Mouse (Mus musculus) embryonic facial prominence, embryonic 15.5 days (tissue): ENCODE measurements around the gene Son. TPM values are rescaled to one million over a fixed set of nuclear protein-coding genes. Genes with fewer than 3 reads are reported as not detected.

ENCODE experiments used
- ATAC-seq: fragments of 200-750 bp; cut with Nextera tagmentation; 2 replicates; pipeline ENCODE4 v1.8.0; 2017; ENCODE audit warnings: low read depth, moderate TSS enrichment; ENCODE audit not compliant: insufficient number of reproducible peaks, low FRiP score, low TSS enrichment
- H3K27ac ChIP-seq: fragments of 300-500 bp; sonication (generic); replicated peaks from 2 replicates; pipeline ENCODE4 v1.5.1; 2015; ENCODE audit warnings: mild to moderate bottlenecking, inconsistent platforms
- H3K27me3 ChIP-seq: fragments of 300-500 bp; sonication (generic); 2 replicates; pipeline ENCODE4 v1.6.1; 2015; ENCODE audit warnings: inconsistent platforms
- H3K36me3 ChIP-seq: fragments of 300-500 bp; sonication (generic); 2 replicates; pipeline ENCODE4 v1.6.1; 2015; ENCODE audit warnings: mild to moderate bottlenecking, inconsistent platforms
- H3K4me1 ChIP-seq: fragments of 300-500 bp; sonication (generic); 2 replicates; pipeline ENCODE4 v1.6.1; 2015; ENCODE audit warnings: inconsistent platforms
- H3K4me2 ChIP-seq: fragments of 300-500 bp; sonication (generic); replicated peaks from 2 replicates; pipeline ENCODE4 v1.6.1; 2015; ENCODE audit warnings: mild to moderate bottlenecking, inconsistent platforms
- H3K4me3 ChIP-seq: fragments of 300-500 bp; sonication (generic); replicated peaks from 2 replicates; pipeline ENCODE4 v1.5.1; 2015; ENCODE audit warnings: mild to moderate bottlenecking, inconsistent platforms
- H3K9ac ChIP-seq: fragments of 300-500 bp; sonication (generic); 2 replicates; pipeline ENCODE4 v1.6.1; 2015; ENCODE audit warnings: inconsistent platforms
- H3K9me3 ChIP-seq: fragments of 300-500 bp; sonication (generic); replicated peaks from 2 replicates; pipeline ENCODE4 v1.6.1; 2016; ENCODE audit warnings: inconsistent platforms
- WGBS: fragments of 180-500 bp; shearing (Covaris S2); methylation state at CpG from one replicate; pipeline ENCODE4 v1.1.7; 2015; 5-methylcytosine and 5-hydroxymethylcytosine counted together
- polyA plus RNA-seq: library from polyadenylated mRNA; unstranded; fragments of >200 nt; fragmentation: Nextera tagmentation; extraction: Ambion mirVana; gene quantifications from 2 replicates; pipeline ENCODE4 v1.2.1, GENCODE M21; 2015

Son gene
- polyA plus RNA-seq, 1 experiment from 2014 or later, result 125 TPM

DNA sequence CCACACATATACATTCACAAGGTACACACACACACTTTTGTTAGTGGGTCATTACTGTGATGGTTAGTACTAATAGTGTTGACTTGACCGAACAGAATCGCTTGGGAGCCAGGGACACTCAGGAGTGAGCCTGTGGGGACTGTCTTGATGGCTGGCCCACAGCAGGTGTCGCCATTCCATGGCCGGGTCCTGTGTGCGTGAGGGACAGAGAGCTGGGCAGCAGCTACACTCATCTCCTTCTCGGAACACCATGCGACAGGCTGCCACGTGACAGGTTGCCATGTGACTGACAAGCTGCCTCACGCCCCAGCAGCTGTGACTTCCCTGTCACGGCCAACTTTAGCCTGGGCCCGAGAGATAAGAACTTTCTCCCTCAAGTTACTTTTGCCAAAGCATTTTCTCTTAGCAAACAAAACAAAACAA, 69.6 kb downstream of the Son start:
- no peaks in the 10 kb centered on the region for H3K4me1 ChIP-seq
- H3K9me3 ChIP-seq, result no peaks in the 10 kb centered on the region
- no peak overlapping the region for H3K4me2 ChIP-seq
- no peak overlapping the region for H3K27ac ChIP-seq
- H3K27me3 ChIP-seq, result no peaks in the 10 kb centered on the region
- peaks cover 44% of the 10 kb centered on the region for H3K36me3 ChIP-seq
- no peak overlapping the region for H3K4me3 ChIP-seq
- H3K9ac ChIP-seq, result no peak overlapping the region
- no peak for ATAC-seq
- WGBS, result 78% methylated on average over 11 of the region's 11 CpGs

DNA sequence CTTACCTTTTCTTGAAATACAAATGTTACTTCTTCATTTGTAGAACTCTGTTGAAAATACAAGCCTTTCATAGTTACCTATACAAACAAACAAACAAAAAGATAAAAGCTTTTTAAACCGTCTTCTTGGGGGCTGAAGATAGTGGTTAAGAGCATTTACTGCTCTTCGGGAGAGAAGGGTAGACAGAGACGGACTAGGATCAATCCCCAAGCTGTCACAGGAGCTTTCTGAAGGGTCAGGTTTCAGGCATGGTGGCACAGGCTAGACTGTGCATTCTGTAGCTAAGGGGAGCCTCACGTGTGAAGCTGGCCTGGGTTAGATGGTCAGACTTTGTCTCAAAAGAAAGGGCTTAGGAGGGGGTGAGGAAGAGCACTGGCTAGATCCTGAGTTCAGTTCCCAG, 70.1 kb downstream of the Son start:
- ATAC-seq, result no peak
- no peak overlapping the region for H3K27ac ChIP-seq
- peaks cover 44% of the 10 kb centered on the region for H3K36me3 ChIP-seq
- H3K9ac ChIP-seq, result no peak overlapping the region
- no peak overlapping the region for H3K4me2 ChIP-seq
- WGBS, result 83% methylated on average over 4 of the region's 4 CpGs
- no peak overlapping the region for H3K4me3 ChIP-seq
- no peaks in the 10 kb centered on the region for H3K4me1 ChIP-seq
- no peaks in the 10 kb centered on the region for H3K9me3 ChIP-seq
- H3K27me3 ChIP-seq, result no peaks in the 10 kb centered on the region

DNA sequence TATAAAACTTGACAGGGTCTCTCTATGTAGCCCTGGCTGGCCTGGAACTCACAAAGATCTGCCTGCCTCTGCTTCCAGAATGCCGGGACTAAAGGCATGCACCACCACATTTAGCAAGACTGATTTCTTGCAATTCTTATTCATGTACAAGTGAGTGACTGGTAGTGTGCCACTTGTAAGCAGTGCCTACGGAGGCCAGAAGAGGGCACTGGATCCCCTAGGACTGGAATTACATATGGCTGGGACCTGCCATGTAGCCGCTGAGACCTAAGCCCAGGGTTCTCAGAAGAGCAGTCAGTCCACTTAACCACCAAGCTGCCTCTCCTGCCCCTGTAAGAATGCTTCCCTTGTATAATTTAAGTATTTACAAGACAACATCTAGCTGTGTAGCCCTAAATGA, 76.9 kb downstream of the Son start:
- H3K4me1 ChIP-seq, result peaks cover 10% of the 10 kb centered on the region
- H3K27me3 ChIP-seq, result no peaks in the 10 kb centered on the region
- WGBS, result 48% methylated on average over 3 of the region's 3 CpGs
- H3K4me2 ChIP-seq, result no peak overlapping the region
- H3K4me3 ChIP-seq, result no peak overlapping the region
- H3K9ac ChIP-seq, result no peak overlapping the region
- no peaks in the 10 kb centered on the region for H3K9me3 ChIP-seq
- H3K36me3 ChIP-seq, result peaks cover 17% of the 10 kb centered on the region; the same call in 1 of the 2 replicates
- H3K27ac ChIP-seq, result no peak overlapping the region
- no peak for ATAC-seq

DNA sequence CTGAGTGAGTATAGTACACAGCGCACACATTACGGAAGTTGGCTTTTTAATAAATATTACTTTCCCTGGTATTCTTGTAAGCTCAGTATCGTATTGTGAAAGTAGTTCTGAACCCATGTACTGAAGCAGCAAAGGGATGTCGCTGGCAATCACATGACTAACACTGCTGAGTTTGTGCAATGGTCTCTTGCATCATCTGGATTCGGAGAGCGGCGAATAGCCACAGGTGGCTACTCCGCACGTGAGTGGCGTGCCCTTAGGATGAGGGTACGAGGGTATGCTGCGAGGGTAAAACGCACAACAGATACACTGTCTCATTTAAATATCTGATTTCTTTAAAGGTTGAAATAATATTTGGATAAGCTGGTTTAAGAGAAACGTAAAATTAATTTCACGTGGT, 80.1 kb downstream of the Son start:
- 80% methylated on average over 15 of the region's 15 CpGs for WGBS

DNA sequence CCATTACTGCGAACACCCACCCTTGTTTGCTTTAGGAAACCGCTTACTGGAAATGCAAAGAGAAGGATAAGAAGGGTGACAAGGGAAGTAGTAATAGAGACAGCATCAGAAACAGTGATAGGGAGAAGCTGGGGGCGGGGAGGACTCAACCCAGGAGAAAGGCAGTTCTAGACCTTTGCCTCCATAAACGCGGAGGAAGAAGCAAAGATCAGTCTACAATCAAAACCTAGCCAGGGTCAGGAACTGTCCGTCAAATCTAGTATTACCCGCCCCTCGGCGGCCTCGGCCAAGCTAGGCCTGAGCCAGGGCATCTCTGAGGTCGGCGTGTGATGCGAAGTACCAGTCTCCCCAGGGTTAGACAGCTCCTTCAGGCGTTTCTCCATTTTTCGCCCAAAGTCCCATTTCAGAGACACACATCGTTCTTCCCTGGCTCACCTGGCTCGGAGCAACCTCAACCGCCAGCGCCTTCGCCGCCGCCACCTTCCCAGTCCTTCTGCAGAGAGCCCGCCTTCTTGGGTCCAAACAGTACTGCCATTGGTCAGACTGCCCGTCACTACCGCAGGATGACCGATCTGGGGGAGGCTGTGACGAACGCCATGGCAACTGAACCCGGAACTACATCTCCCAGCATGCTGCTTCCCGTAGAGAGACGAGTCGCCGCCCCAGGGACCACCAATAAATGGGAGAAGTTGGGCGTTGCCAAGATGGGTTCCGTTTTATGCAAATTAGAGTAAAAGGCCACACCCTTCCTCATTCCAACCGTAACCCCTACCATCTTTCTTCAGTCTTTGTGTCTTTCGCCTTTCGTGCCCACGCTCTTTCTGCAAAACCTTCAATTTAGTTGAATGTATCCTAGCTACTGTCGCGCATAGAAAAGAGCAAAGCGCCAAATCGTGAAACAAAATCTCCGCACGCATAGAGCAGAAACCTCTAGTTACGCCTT, 81.1 kb downstream of the Son start, which contains the start of gene Cryzl1:
Gene Cryzl1, minus strand, starts transcription at position 853 of the 943 bp plus-strand sequence.
- peaks cover 20% of the 10 kb centered on the region for H3K4me1 ChIP-seq
- H3K36me3 ChIP-seq, result 0 out of 2 replicates have a peak, but pooled peaks cover 7% of the 10 kb centered on the region
- H3K27me3 ChIP-seq, result no peaks in the 10 kb centered on the region
- peak; percentile 96 for ATAC-seq
- peak within 1 kb of the TSS; percentile 87 for H3K4me3 ChIP-seq
- peak within 1 kb of the TSS; percentile 97 for H3K27ac ChIP-seq
- peak within 1 kb of the TSS; percentile 53 for H3K4me2 ChIP-seq
- WGBS, result under 1% methylated on average over 46 of the region's 46 CpGs
- no peaks in the 10 kb centered on the region for H3K9me3 ChIP-seq
- H3K9ac ChIP-seq, result peak within 1 kb of the TSS; percentile 82

More for the DNA sequence above, 80.1 kb downstream of the Son start:
- Histone ChIP-seq H3K36me3 (0 out of 2 replicates have a peak, but pooled peaks cover 7% of the 10 kb centered on the region), H3K9ac (0 out of 2 replicates have a peak overlapping the region, but pooled peaks have one; percentile 15), H3K4me3 (peak overlapping the region; percentile 87), H3K27ac (no peak overlapping the region), H3K9me3 (no peaks in the 10 kb centered on the region), H3K27me3 (no peaks in the 10 kb centered on the region), H3K4me1 (peaks cover 20% of the 10 kb centered on the region), H3K4me2 (peak overlapping the region; percentile 53)
- ATAC-seq, result no peak

Other genes starting within 250 kb of the Son start
- 33.3 and 37.0 TPM in 2 replicates for gene Il10rb, start 241.3 kb upstream of the Son start, polyA plus RNA-seq
- 57.1 and 57.4 TPM in 2 replicates for gene Ifnar1, start 162.3 kb upstream of the Son start, polyA plus RNA-seq
- gene Ifngr2, start 100.4 kb upstream of the Son start, polyA plus RNA-seq, result 58.8 and 63.2 TPM in 2 replicates
- gene Tmem50b, start 49.7 kb upstream of the Son start, polyA plus RNA-seq, result 44.4 and 50.9 TPM in 2 replicates
- gene Dnajc28, start 28.5 kb upstream of the Son start, polyA plus RNA-seq, result 3.7 TPM in 2 replicates
- 96.7 and 97.1 TPM in 2 replicates for gene Gart, start 554 bp upstream of the Son start, polyA plus RNA-seq
- gene Donson, start 41.3 kb downstream of the Son start, polyA plus RNA-seq, result 18.2 and 19.0 TPM in 2 replicates
- 71.1 and 75.7 TPM in 2 replicates for gene Cryzl1, start 81.5 kb downstream of the Son start, polyA plus RNA-seq
- 23.3 and 26.7 TPM in 2 replicates for gene Itsn1, start 81.8 kb downstream of the Son start, polyA plus RNA-seq